Mouse (Mus musculus) cerebellum, adult 2 months (tissue): ENCODE measurements around the gene Slc46a1. TPM values are rescaled to one million over a fixed set of nuclear protein-coding genes. Genes with fewer than 3 reads are reported as not detected.

Experiments
- DNase-seq, 2 experiments: peaks; one replicate each; pipeline ENCODE4 v3.0.0; 2021
- H3K27ac ChIP-seq: fragments of 200-500 bp; 2 replicates; pipeline ENCODE4 v1.5.1; 2012; ENCODE audit warnings: low read length, control low read depth, inconsistent platforms; ENCODE audit not compliant: insufficient read depth
- H3K27me3 ChIP-seq: fragments of 200-500 bp; 2 replicates; pipeline ENCODE4 v1.6.1; 2012; ENCODE audit warnings: inconsistent platforms, mild to moderate bottlenecking, low read length, moderate library complexity; ENCODE audit not compliant: control insufficient read depth, insufficient read depth
- H3K4me1 ChIP-seq: fragments of 200-500 bp; 2 replicates; pipeline ENCODE4 v1.6.1; 2011; ENCODE audit warnings: low read length; ENCODE audit not compliant: control insufficient read depth, insufficient read depth
- H3K4me3 ChIP-seq: fragments of 200-500 bp; replicated peaks from 2 replicates; pipeline ENCODE3; 2011; ENCODE audit warnings: mild to moderate bottlenecking, low read depth, low read length, control low read depth; ENCODE audit not compliant: insufficient read depth
- CTCF ChIP-seq: fragments of 200-500 bp; IDR thresholded peaks from 2 replicates; pipeline ENCODE4 v1.5.1; 2011; ENCODE audit warnings: low read depth, mild to moderate bottlenecking, control low read depth, low read length, moderate library complexity, borderline replicate concordance; ENCODE audit not compliant: insufficient read depth
- POLR2A ChIP-seq: fragments of 200-500 bp; IDR thresholded peaks from 2 replicates; pipeline ENCODE4 v1.6.1; 2011; ENCODE audit warnings: low read length, control low read depth, borderline replicate concordance; ENCODE audit not compliant: insufficient read depth
- WGBS: fragments of 180-500 bp; shearing (Covaris S2); methylation state at CpG from one replicate; pipeline ENCODE4 v1.1.7; 2018; 5-methylcytosine and 5-hydroxymethylcytosine counted together
- polyA plus RNA-seq: library from polyadenylated mRNA; depleted of rRNA; stranded (reverse); fragments of >200 nt; gene quantifications from 2 replicates; pipeline ENCODE4 v1.2.3, GENCODE M21; 2012

Gene Slc46a1
- polyA plus RNA-seq, 1 experiment, result 15.2 TPM

GRCm38 (mm10) chr11:78497544-78498522 is 32.3 kb downstream of the Slc46a1 start, which contains the start of gene Sarm1:
TSS of gene Sarm1 (minus strand) at chr11:78497754.
- TF ChIP-seq CTCF (no peak), POLR2A (peak; percentile 94)
- Histone ChIP-seq H3K27me3 (no peaks in the 10 kb centered on the region), H3K27ac (peak within 1 kb of the TSS; percentile 75), H3K4me3 (peak within 1 kb of the TSS; percentile 77), H3K4me1 (peaks cover 8% of the 10 kb centered on the region; the same call in 1 of the 2 replicates)
- 2% methylated on average over 36 of the region's 36 CpGs for WGBS
- peak; percentile 98 for DNase-seq

GRCm38 (mm10) chr11:78499004-78499403 is 33.5 kb downstream of the Slc46a1 start, which contains the start of gene Vtn:
TSS of gene Vtn (plus strand) at chr11:78499091.
- peak within 1 kb of the TSS; percentile 66 for H3K27ac ChIP-seq
- TF ChIP-seq CTCF, result no peak
- no peak for TF ChIP-seq POLR2A
- 72% methylated on average over 7 of the region's 7 CpGs for WGBS

GRCm38 (mm10) chr11:78499543-78499942 is 34.0 kb downstream of the Slc46a1 start:
- TF ChIP-seq POLR2A, result no peak
- no peak for DNase-seq
- Histone ChIP-seq H3K4me3 (no peak overlapping the region), H3K27me3 (no peaks in the 10 kb centered on the region), H3K4me1 (peaks cover 15% of the 10 kb centered on the region), H3K27ac (no peak overlapping the region)
- 70% methylated on average over 16 of the region's 16 CpGs for WGBS

More at GRCm38 (mm10) chr11:78499004-78499403, 33.5 kb downstream of the Slc46a1 start, which contains the start of gene Vtn:
- Histone ChIP-seq H3K4me1 (peaks cover 17% of the 10 kb centered on the region), H3K27me3 (no peaks in the 10 kb centered on the region), H3K4me3 (peak within 1 kb of the TSS; percentile 77)
- DNase-seq, result no peak

GRCm38 (mm10) chr11:78500623-78501202 is 35.2 kb downstream of the Slc46a1 start:
- no peak for TF ChIP-seq CTCF
- TF ChIP-seq POLR2A, result no peak
- H3K27ac ChIP-seq, result no peak overlapping the region
- H3K4me1 ChIP-seq, result peaks cover 15% of the 10 kb centered on the region
- WGBS, result 83% methylated on average over 9 of the region's 9 CpGs
- H3K27me3 ChIP-seq, result no peaks in the 10 kb centered on the region
- H3K4me3 ChIP-seq, result no peak overlapping the region
- no peak for DNase-seq

- Histone ChIP-seq H3K4me3 (no peak overlapping the region), H3K27me3 (no peaks in the 10 kb centered on the region), H3K4me1 (peaks cover 15% of the 10 kb centered on the region), H3K27ac (no peak overlapping the region)
- WGBS, result 87% methylated on average over 20 of the region's 20 CpGs
- no peak for DNase-seq
- TF ChIP-seq POLR2A (no peak), CTCF (no peak)
Measured at GRCm38 (mm10) chr11:78501529-78501928, 36.0 kb downstream of the Slc46a1 start.

GRCm38 (mm10) chr11:78502909-78503650 is 37.6 kb downstream of the Slc46a1 start, which contains the start of gene Sebox:
TSS of gene Sebox (plus strand) at chr11:78503447.
- Histone ChIP-seq H3K27ac (peak within 1 kb of the TSS; percentile 92), H3K27me3 (no peaks in the 10 kb centered on the region), H3K4me1 (peaks cover 15% of the 10 kb centered on the region), H3K4me3 (peak within 1 kb of the TSS; percentile 9)
- TF ChIP-seq CTCF (no peak), POLR2A (no peak; the same call in 1 of the 2 replicates)
- peak; percentile 90 to 94 for DNase-seq
- 12% methylated on average over 7 of the region's 7 CpGs for WGBS

- Histone ChIP-seq H3K27ac (no peak overlapping the region), H3K4me1 (peaks cover 15% of the 10 kb centered on the region), H3K4me3 (no peak overlapping the region), H3K27me3 (no peaks in the 10 kb centered on the region)
- 76% methylated on average over 3 of the region's 3 CpGs for WGBS
- DNase-seq, result no peak
- TF ChIP-seq POLR2A (no peak), CTCF (no peak)
Measured at GRCm38 (mm10) chr11:78505430-78505829, 39.9 kb downstream of the Slc46a1 start.
